Mouse (Mus musculus): ENCODE results near the gene Tnfrsf25. TPM values are rescaled to one million over a fixed set of nuclear protein-coding genes. Genes with fewer than 3 reads are reported as not detected.

Gene Tnfrsf25
- polyA plus RNA-seq (2015; fragmentation: Nextera tagmentation; extraction: Ambion mirVana), result 0.28 and 0.49 TPM in 2 replicates

GRCm38 (mm10) chr4:152115921-152116612, at the start of gene Tnfrsf25:
Gene Tnfrsf25 (plus strand): TSS chr4:152115934.

DNA sequence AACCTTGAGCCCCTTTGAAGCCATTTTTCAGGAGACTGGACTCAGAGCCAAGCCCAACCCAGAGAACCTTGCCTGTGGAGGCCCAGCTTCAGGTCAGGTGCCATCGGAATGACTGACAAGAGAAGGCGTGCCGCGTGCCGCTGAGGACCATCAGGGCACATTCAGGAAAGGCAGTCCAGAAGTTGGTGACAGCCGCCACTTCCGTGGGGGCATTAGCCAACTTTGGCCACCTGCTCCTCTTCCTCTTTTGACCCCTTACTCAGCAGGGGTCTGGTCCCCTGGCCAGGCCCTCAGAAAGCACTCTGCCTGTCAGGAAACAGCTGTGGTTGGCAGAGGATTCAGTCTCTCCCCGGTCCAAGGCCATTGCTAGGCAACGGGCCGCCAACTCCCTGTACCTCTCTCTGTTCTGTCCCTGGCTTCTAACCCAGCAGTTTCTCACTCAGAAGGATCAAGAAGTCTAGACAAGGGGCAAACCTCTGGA, 43.6 kb upstream of the Tnfrsf25 start, which contains the start of gene Plekhg5:
Gene Plekhg5 (plus strand): TSS at position 378 of the 481 bp plus-strand sequence.

GRCm38 (mm10) chr4:152151966-152152544, 36.3 kb downstream of the Tnfrsf25 start, which contains the start of gene Espn:
Gene Espn (minus strand): TSS chr4:152152371.

GRCm38 (mm10) chr4:152158585-152159284, 43.0 kb downstream of the Tnfrsf25 start, which contains the start of gene Hes2:
Gene Hes2 (plus strand): TSS chr4:152158867.

Other genes with a start within 250 kb of the Tnfrsf25 start
- 39.6 and 40.2 TPM in 2 replicates for gene Dnajc11, start 182.2 kb upstream of the Tnfrsf25 start, polyA plus RNA-seq (2015; fragmentation: Nextera tagmentation; extraction: Ambion mirVana)
- 64.5 and 70.0 TPM in 2 replicates for gene Thap3, start 126.9 kb upstream of the Tnfrsf25 start, polyA plus RNA-seq (2015; fragmentation: Nextera tagmentation; extraction: Ambion mirVana)
- gene Phf13, start 119.7 kb upstream of the Tnfrsf25 start, polyA plus RNA-seq (2015; fragmentation: Nextera tagmentation; extraction: Ambion mirVana), result 13.1 and 13.8 TPM in 2 replicates
- 30.0 and 33.1 TPM in 2 replicates for gene Klhl21, start 107.1 kb upstream of the Tnfrsf25 start, polyA plus RNA-seq (2015; fragmentation: Nextera tagmentation; extraction: Ambion mirVana)
- gene Zbtb48, start 88.3 kb upstream of the Tnfrsf25 start, polyA plus RNA-seq (2015; fragmentation: Nextera tagmentation; extraction: Ambion mirVana), result 5.7 and 7.2 TPM in 2 replicates
- 3.2 and 4.5 TPM in 2 replicates for gene Tas1r1, start 77.4 kb upstream of the Tnfrsf25 start, polyA plus RNA-seq (2015; fragmentation: Nextera tagmentation; extraction: Ambion mirVana)
- gene Nol9, start 76.6 kb upstream of the Tnfrsf25 start, polyA plus RNA-seq (2015; fragmentation: Nextera tagmentation; extraction: Ambion mirVana), result 8.6 and 8.7 TPM in 2 replicates
- gene Plekhg5, start 43.4 kb upstream of the Tnfrsf25 start, polyA plus RNA-seq (2015; fragmentation: Nextera tagmentation; extraction: Ambion mirVana), result 9.2 and 10.1 TPM in 2 replicates
- gene Espn, start 36.4 kb downstream of the Tnfrsf25 start, polyA plus RNA-seq (2015; fragmentation: Nextera tagmentation; extraction: Ambion mirVana), result 1.1 TPM in 2 replicates
- not detected in 2 replicates for gene Hes2, start 42.9 kb downstream of the Tnfrsf25 start, polyA plus RNA-seq (2015; fragmentation: Nextera tagmentation; extraction: Ambion mirVana)
- 21.3 and 23.8 TPM in 2 replicates for gene Acot7, start 62.2 kb downstream of the Tnfrsf25 start, polyA plus RNA-seq (2015; fragmentation: Nextera tagmentation; extraction: Ambion mirVana)
- 8.8 and 11.8 TPM in 2 replicates for gene Gpr153, start 158.3 kb downstream of the Tnfrsf25 start, polyA plus RNA-seq (2015; fragmentation: Nextera tagmentation; extraction: Ambion mirVana)
- gene Hes3, start 175.7 kb downstream of the Tnfrsf25 start, polyA plus RNA-seq (2015; fragmentation: Nextera tagmentation; extraction: Ambion mirVana), result not detected in 2 replicates
- gene Icmt, start 181.3 kb downstream of the Tnfrsf25 start, polyA plus RNA-seq (2015; fragmentation: Nextera tagmentation; extraction: Ambion mirVana), result 8.0 and 10.4 TPM in 2 replicates
- gene Rnf207, start 203.1 kb downstream of the Tnfrsf25 start, polyA plus RNA-seq (2015; fragmentation: Nextera tagmentation; extraction: Ambion mirVana), result 0.17 TPM in 1 of 2 replicates, not detected in the other
- gene Rpl22, start 209.8 kb downstream of the Tnfrsf25 start, polyA plus RNA-seq (2015; fragmentation: Nextera tagmentation; extraction: Ambion mirVana), result 252 and 255 TPM in 2 replicates
- 0.04 TPM in 1 of 2 replicates, not detected in the other for gene Chd5, start 222.7 kb downstream of the Tnfrsf25 start, polyA plus RNA-seq (2015; fragmentation: Nextera tagmentation; extraction: Ambion mirVana)

All from skeletal muscle tissue, postnatal 0 days (tissue).